Mouse (Mus musculus): Measurements from ENCODE around the gene Tfap2c.

DNA sequence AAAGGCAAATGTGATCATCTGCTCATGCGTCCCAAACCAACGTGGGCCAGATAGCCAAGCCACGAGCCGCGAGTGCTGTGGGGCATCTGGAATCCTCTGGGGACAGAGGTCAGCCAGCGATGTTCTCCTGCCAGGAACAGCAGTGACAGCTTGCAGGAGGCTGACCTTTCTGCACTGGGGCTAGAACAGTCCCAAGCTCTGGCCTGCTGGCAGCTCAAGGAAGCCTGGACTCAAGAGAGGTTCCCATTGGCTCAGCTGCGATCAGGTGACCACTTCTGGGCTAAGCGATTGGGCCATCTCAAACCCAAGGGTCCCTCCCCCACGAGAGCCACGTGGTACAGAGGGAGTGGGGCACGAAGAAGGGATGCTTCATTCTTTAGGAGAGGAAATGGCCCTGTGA, 58.3 kb downstream of the Tfap2c start:
- TF ChIP-seq CTCF (IDR thresholded peaks at IDR 0.05; ENCODE audit: borderline replicate concordance, insufficient read depth, low read length) (no peak), POLR2A (IDR thresholded peaks at IDR 0.05; ENCODE audit: low read depth, low read length) (no peak)

Data from embryonic fibroblast, embryonic 13.5 days (primary cell).